ENCODE assay signal across 25 mouse cellular contexts in the genomic region with DNA sequence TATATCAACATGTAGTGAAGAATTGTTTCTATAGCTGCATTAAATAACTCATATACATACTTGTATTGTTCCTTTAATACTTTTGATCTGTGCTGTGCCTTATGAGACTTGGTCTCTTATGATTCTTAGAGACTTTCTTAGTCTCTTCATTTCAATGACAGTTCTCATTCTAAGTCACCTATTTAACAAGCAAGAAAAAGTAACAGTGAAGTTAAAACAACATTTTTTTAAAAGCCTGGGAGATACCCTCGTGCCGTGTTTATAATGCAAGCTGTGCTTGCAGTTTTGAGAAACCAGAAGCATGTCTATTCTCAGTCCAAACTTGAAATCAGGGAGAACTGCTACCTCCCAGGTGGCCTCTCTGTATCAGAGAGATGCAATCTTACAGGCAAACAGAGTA. TPM values are rescaled to one million over a fixed set of nuclear protein-coding genes. Genes with fewer than 3 reads are reported as not detected.
A peak's percentile ranks its signal among the peaks of the same experiment; 100 is the strongest.
DNase-seq lines count a peak whose midpoint lies in the region; ATAC-seq and TF ChIP-seq lines count a peak whose summit lies in the region.
"Had no signal": no experiment of that assay in that cellular context is flagged by ENCODE, and none has a peak within 500 bp of the region (broad histone marks: within the 10 kb centered on the region; RNA-seq: fewer than 3 reads in every experiment).

No protein-coding gene starts in this region.

- H3K36me3 ChIP-seq in kidney, adult 2 months (ENCODE audit: control insufficient read depth, insufficient read depth, low read length): peaks cover 4% of the 10 kb centered on the region; the same call in 1 of the 2 replicates
- no peaks in the 10 kb centered on the region for H3K36me3 ChIP-seq in lung, embryonic 14.5 days (ENCODE audit: insufficient read depth)
- H3K36me3 ChIP-seq in stomach, embryonic 15.5 days: no peaks in the 10 kb centered on the region
- H3K36me3 ChIP-seq in stomach, postnatal 0 days (ENCODE audit: control insufficient read depth, insufficient read depth, low read length): no peaks in the 10 kb centered on the region
- H3K36me3 ChIP-seq: embryonic facial prominence, embryonic 15.5 days; forebrain, embryonic 15.5 days; heart, embryonic 10.5 days; limb, embryonic 13.5 days; liver, embryonic 12.5 days had no signal

- H3K4me1 ChIP-seq in kidney, adult 2 months (ENCODE audit: control insufficient read depth, insufficient read depth, low read length): peaks cover 5% of the 10 kb centered on the region; the same call in 1 of the 2 replicates
- H3K4me1 ChIP-seq in lung, embryonic 14.5 days (ENCODE audit: insufficient read depth): peaks cover 3% of the 10 kb centered on the region; the same call in 1 of the 2 replicates
- H3K4me1 ChIP-seq in stomach, embryonic 15.5 days: no peaks in the 10 kb centered on the region
- no peaks in the 10 kb centered on the region for H3K4me1 ChIP-seq in stomach, postnatal 0 days (replicated peaks; ENCODE audit: control insufficient read depth, insufficient read depth)
- H3K4me1 ChIP-seq: liver, embryonic 12.5 days had no signal

- H3K9ac ChIP-seq in lung, embryonic 14.5 days: no peak overlapping the region; the same call in 1 of the 2 replicates
- H3K9ac ChIP-seq in stomach, embryonic 15.5 days: no peak overlapping the region
- H3K9ac ChIP-seq in stomach, postnatal 0 days (ENCODE audit: low read length): no peak overlapping the region
- H3K9ac ChIP-seq: embryonic facial prominence, embryonic 15.5 days; forebrain, embryonic 15.5 days; hindbrain, embryonic 14.5 days; limb, embryonic 13.5 days; liver, embryonic 12.5 days had no signal

- no peaks in the 10 kb centered on the region for H3K27me3 ChIP-seq in kidney, adult 2 months (replicated peaks; ENCODE audit: control insufficient read depth, insufficient read depth, low read length)
- H3K27me3 ChIP-seq in lung, embryonic 14.5 days (ENCODE audit: insufficient read depth, low read length): peaks cover 58% of the 10 kb centered on the region
- peaks cover 37% of the 10 kb centered on the region for H3K27me3 ChIP-seq in stomach, embryonic 15.5 days (replicated peaks)
- H3K27me3 ChIP-seq in stomach, postnatal 0 days (ENCODE audit: control insufficient read depth, insufficient read depth, low read length): peaks cover 7% of the 10 kb centered on the region; the same call in 1 of the 2 replicates
- H3K27me3 ChIP-seq: Patski had no signal

- DNase-seq in kidney, adult 2 months: no peak
- no peak for DNase-seq in kidney, adult 18-20 months
- DNase-seq in lung, embryonic 14.5 days: peak; percentile 5
- no peak for DNase-seq in lung, postnatal 10 days
- no peak for DNase-seq in stomach, postnatal 0 days (ENCODE audit: low spot score)
- DNase-seq in T-cell, adult 2 months (ENCODE audit: low spot score): no peak
- no peak for DNase-seq in ovary, postnatal 36 days (ENCODE audit: low spot score)
- DNase-seq: adrenal gland, adult 2 months; cerebellum, adult 11-12 months; gastrocnemius, postnatal 10 days; heart, postnatal 4 days; kidney, adult 8-10 months; lung, adult 18-20 months; right cerebral cortex, postnatal 4 days; thymus, adult 2 months; thymus, postnatal 4 days had no signal

- peak overlapping the region; percentile 82 for H3K27ac ChIP-seq in kidney, adult 2 months (ENCODE audit: insufficient read depth, low read depth, low read length)
- 0 out of 2 replicates have a peak overlapping the region, but pooled peaks have one; percentile 9 for H3K27ac ChIP-seq in lung, embryonic 14.5 days (ENCODE audit: low read depth)
- no peak overlapping the region for H3K27ac ChIP-seq in stomach, embryonic 15.5 days
- no peak overlapping the region for H3K27ac ChIP-seq in stomach, postnatal 0 days (replicated peaks)
- H3K27ac ChIP-seq: embryonic facial prominence, embryonic 15.5 days; forebrain, embryonic 15.5 days; heart, embryonic 10.5 days; hindbrain, embryonic 14.5 days; layer of hippocampus, adult 2 months; limb, embryonic 13.5 days; liver, embryonic 12.5 days had no signal

- no peak for TF ChIP-seq CTCF in kidney, adult 2 months (conservative IDR thresholded peaks at IDR 0.05; ENCODE audit: insufficient read depth, insufficient read length, low read depth, low read length)
- TF ChIP-seq CTCF in lung, embryonic 14.5 days (IDR thresholded peaks at IDR 0.05; ENCODE audit: low read depth): no peak
- TF ChIP-seq CTCF in stomach, postnatal 0 days (IDR thresholded peaks at IDR 0.05; ENCODE audit: low read depth): no peak

- H3K9me3 ChIP-seq in lung, embryonic 14.5 days (ENCODE audit: low read depth, low read length): no peaks in the 10 kb centered on the region
- H3K9me3 ChIP-seq in stomach, embryonic 15.5 days: no peaks in the 10 kb centered on the region
- H3K9me3 ChIP-seq in stomach, postnatal 0 days (ENCODE audit: control insufficient read depth, low read length): no peaks in the 10 kb centered on the region
- H3K9me3 ChIP-seq: embryonic facial prominence, embryonic 15.5 days; forebrain, embryonic 15.5 days; heart, embryonic 10.5 days; limb, embryonic 13.5 days; liver, embryonic 12.5 days had no signal

- 6% methylated on average over 2 of the region's 2 CpGs for WGBS in kidney, adult 2 months
- 4% methylated on average over 2 of the region's 2 CpGs for whole genome bisulfite sequencing in lung, embryonic 14.5 days
- WGBS in stomach, embryonic 15.5 days: 11% methylated on average over 2 of the region's 2 CpGs
- WGBS in stomach, postnatal 0 days: 6% methylated on average over 2 of the region's 2 CpGs

- H3K4me2 ChIP-seq in lung, embryonic 14.5 days: peak overlapping the region; percentile 31
- peak overlapping the region; percentile 16; the same call in 1 of the 2 replicates for H3K4me2 ChIP-seq in stomach, embryonic 15.5 days
- no peak overlapping the region for H3K4me2 ChIP-seq in stomach, postnatal 0 days (replicated peaks; ENCODE audit: low read depth)
- H3K4me2 ChIP-seq: embryonic facial prominence, embryonic 15.5 days; forebrain, embryonic 15.5 days; hindbrain, embryonic 14.5 days; limb, embryonic 13.5 days; liver, embryonic 12.5 days had no signal

- no peak for ATAC-seq in lung, embryonic 14.5 days (ENCODE audit: insufficient read depth)
- no peak for ATAC-seq in stomach, embryonic 15.5 days (ENCODE audit: insufficient read depth, low FRiP score, low read depth)
- ATAC-seq in stomach, postnatal 0 days (ENCODE audit: low FRiP score, low TSS enrichment): no peak
- ATAC-seq: forebrain, embryonic 15.5 days; liver, embryonic 12.5 days; Patski had no signal

- no peak for TF ChIP-seq POLR2A in kidney, adult 2 months (IDR thresholded peaks at IDR 0.05; ENCODE audit: low read depth, low read length)

- peak overlapping the region; percentile 22; the same call in 1 of the 2 replicates for H3K4me3 ChIP-seq in kidney, adult 2 months (ENCODE audit: insufficient read depth, low read depth, low read length)
- H3K4me3 ChIP-seq in lung, embryonic 14.5 days (ENCODE audit: low read depth, low read length): no peak overlapping the region
- H3K4me3 ChIP-seq in stomach, embryonic 15.5 days (replicated peaks): no peak overlapping the region
- H3K4me3 ChIP-seq in stomach, postnatal 0 days (ENCODE audit: low read depth, low read length): no peak overlapping the region
- H3K4me3 ChIP-seq: embryonic facial prominence, embryonic 15.5 days; forebrain, embryonic 15.5 days; heart, embryonic 10.5 days; layer of hippocampus, adult 2 months; limb, embryonic 13.5 days; liver, embryonic 12.5 days had no signal

- no peak for TF ChIP-seq EP300 in stomach, postnatal 0 days (optimal IDR thresholded peaks at IDR 0.05)

RNA-seq across cellular contexts. Expression of gene Hnf1b, which starts 4.8 kb away (rescaled TPM):
- 161 and 172 TPM in 2 replicates for polyA plus RNA-seq in kidney, adult 2 months (2012; rRNA removed)
- polyA plus RNA-seq in lung, embryonic 14.5 days (2014; fragmentation: Nextera tagmentation; extraction: Ambion mirVana): 10.9 and 11.4 TPM in 2 replicates
- 6.0 and 8.0 TPM in 2 replicates for polyA plus RNA-seq in stomach, embryonic 15.5 days (2015; fragmentation: Nextera tagmentation; extraction: Ambion mirVana)
- 4.8 and 5.0 TPM in 2 replicates for polyA plus RNA-seq in stomach, postnatal 0 days (2015; fragmentation: Nextera tagmentation; extraction: Ambion mirVana)
- polyA plus RNA-seq: embryonic facial prominence, embryonic 15.5 days; forebrain, embryonic 15.5 days; limb, embryonic 13.5 days had no signal

Comparison
In these comparisons a context has a peak if more than half of its experiments do, and no peak if none do; other contexts are left out.
1. H3K27ac ChIP-seq: peak in kidney, adult 2 months (single experiment) and lung, embryonic 14.5 days (single experiment); none in stomach, embryonic 15.5 days (single experiment) and stomach, postnatal 0 days (single experiment).
2. RNA of gene Hnf1b, which starts 4.8 kb away (polyA plus RNA-seq): 161 to 172 TPM in kidney, adult 2 months; 10.9 to 11.4 TPM in lung, embryonic 14.5 days, 6.0 to 8.0 TPM in stomach, embryonic 15.5 days and 4.8 to 5.0 TPM in stomach, postnatal 0 days; every median in the first group is over 10 times any median in the second.